Mouse (Mus musculus) CD4-positive helper T cell, adult 2 months (primary cell): ENCODE results near the gene Tmem260.

ENCODE experiments used
- DNase-seq: peaks from one replicate; pipeline ENCODE4 v3.0.0-alpha.2; 2012; ENCODE audit warnings: low read depth, missing footprints, low spot score

Gene Tmem260

GRCm38 (mm10) chr14:48553754-48554153, 107.8 kb downstream of the Tmem260 start:
- no peak for DNase-seq

GRCm38 (mm10) chr14:48558975-48559374, 113.1 kb downstream of the Tmem260 start:
- no peak for DNase-seq

- no peak for DNase-seq
These were observed 113.8 kb downstream of the Tmem260 start for GRCm38 (mm10) chr14:48559736-48560135.

- no peak for DNase-seq
These were observed 120.7 kb downstream of the Tmem260 start for GRCm38 (mm10) chr14:48566596-48566995.
